Mouse (Mus musculus) G1E (cell line): ENCODE measurements around the gene Mrln.

Source experiments
- CTCF ChIP-seq: IDR thresholded peaks from 2 replicates; pipeline ENCODE4 v1.5.1; 2012; ENCODE audit warnings: low read depth, low read length, inconsistent platforms, mixed read lengths
- GATA2 ChIP-seq: IDR thresholded peaks from 2 replicates; pipeline ENCODE4 v1.6.1; 2012; ENCODE audit warnings: low read depth, low read length, inconsistent platforms, borderline replicate concordance

GRCm38 (mm10) chr10:70195279-70195678 is 9.2 kb upstream of the Mrln start:
- TF ChIP-seq CTCF (no peak), GATA2 (no peak)
